Mouse (Mus musculus) forebrain, embryonic 12.5 days (tissue): Measurements from ENCODE around the gene Rbm46. TPM values are rescaled to one million over a fixed set of nuclear protein-coding genes. Genes with fewer than 3 reads are reported as not detected.

Source experiments
- ATAC-seq: fragments of 200-750 bp; cut with Nextera tagmentation; 2 replicates; pipeline ENCODE4 v1.8.0; 2017; ENCODE audit warnings: moderate TSS enrichment; ENCODE audit not compliant: low FRiP score
- H3K27ac ChIP-seq: fragments of 300-500 bp; sonication (generic); 2 replicates; pipeline ENCODE4 v1.5.1; 2016; ENCODE audit warnings: mild to moderate bottlenecking
- H3K27me3 ChIP-seq: fragments of 300-500 bp; sonication (generic); 2 replicates; pipeline ENCODE4 v1.6.1; 2016; ENCODE audit warnings: mild to moderate bottlenecking
- H3K36me3 ChIP-seq: fragments of 300-500 bp; sonication (generic); replicated peaks from 2 replicates; pipeline ENCODE4 v1.6.1; 2016; ENCODE audit warnings: mild to moderate bottlenecking
- H3K4me1 ChIP-seq: fragments of 300-500 bp; sonication (generic); 2 replicates; pipeline ENCODE4 v1.6.1; 2016
- H3K4me2 ChIP-seq: fragments of 300-500 bp; sonication (generic); 2 replicates; pipeline ENCODE4 v1.6.1; 2016; ENCODE audit warnings: mild to moderate bottlenecking, moderate library complexity
- H3K4me3 ChIP-seq: fragments of 300-500 bp; sonication (generic); replicated peaks from 2 replicates; pipeline ENCODE4 v1.5.1; 2016; ENCODE audit warnings: mild to moderate bottlenecking
- H3K9ac ChIP-seq: fragments of 300-500 bp; sonication (generic); 2 replicates; pipeline ENCODE4 v1.6.1; 2016; ENCODE audit warnings: mild to moderate bottlenecking
- H3K9me3 ChIP-seq: fragments of 300-500 bp; sonication (generic); 2 replicates; pipeline ENCODE4 v1.6.1; 2016
- WGBS: fragments of 180-500 bp; shearing (Covaris S2); methylation state at CpG from one replicate; pipeline ENCODE4 v1.1.7; 2016; 5-methylcytosine and 5-hydroxymethylcytosine counted together
- polyA plus RNA-seq: library from polyadenylated mRNA; unstranded; fragments of >200 nt; fragmentation: Nextera tagmentation; extraction: Ambion mirVana; gene quantifications from 2 replicates; pipeline ENCODE4 v1.2.1, GENCODE M21; 2016

Rbm46 gene
- polyA plus RNA-seq, 1 experiment from 2014 or later: 1.9 TPM

DNA sequence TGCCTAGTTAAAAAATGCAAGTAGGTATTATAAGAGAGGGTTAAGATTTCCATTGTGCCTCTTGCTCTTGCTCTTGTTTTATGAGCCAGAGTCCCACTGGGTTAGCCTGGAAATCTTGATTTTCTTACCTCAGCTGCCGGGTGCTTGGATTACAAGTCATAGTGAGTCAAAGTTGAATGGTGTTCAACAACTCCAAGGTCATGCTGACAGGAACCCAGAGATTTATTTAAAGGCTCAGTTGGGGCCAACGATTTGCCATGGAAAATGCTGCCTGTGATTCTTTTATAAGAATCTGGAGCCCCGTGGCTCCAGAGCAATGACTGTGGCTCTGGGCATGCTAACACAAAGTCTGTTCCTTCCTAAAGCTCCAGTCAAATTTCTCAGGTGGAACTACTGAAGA is 64.4 kb downstream of the Rbm46 start:
- no peak overlapping the region for H3K9ac ChIP-seq
- H3K36me3 ChIP-seq: no peaks in the 10 kb centered on the region
- no peaks in the 10 kb centered on the region for H3K27me3 ChIP-seq
- no peaks in the 10 kb centered on the region for H3K9me3 ChIP-seq
- H3K4me1 ChIP-seq: no peaks in the 10 kb centered on the region
- no peak overlapping the region for H3K4me2 ChIP-seq
- 80% methylated on average over 3 of the region's 3 CpGs for WGBS
- no peak overlapping the region for H3K4me3 ChIP-seq
- no peak for ATAC-seq
- no peak overlapping the region for H3K27ac ChIP-seq

DNA sequence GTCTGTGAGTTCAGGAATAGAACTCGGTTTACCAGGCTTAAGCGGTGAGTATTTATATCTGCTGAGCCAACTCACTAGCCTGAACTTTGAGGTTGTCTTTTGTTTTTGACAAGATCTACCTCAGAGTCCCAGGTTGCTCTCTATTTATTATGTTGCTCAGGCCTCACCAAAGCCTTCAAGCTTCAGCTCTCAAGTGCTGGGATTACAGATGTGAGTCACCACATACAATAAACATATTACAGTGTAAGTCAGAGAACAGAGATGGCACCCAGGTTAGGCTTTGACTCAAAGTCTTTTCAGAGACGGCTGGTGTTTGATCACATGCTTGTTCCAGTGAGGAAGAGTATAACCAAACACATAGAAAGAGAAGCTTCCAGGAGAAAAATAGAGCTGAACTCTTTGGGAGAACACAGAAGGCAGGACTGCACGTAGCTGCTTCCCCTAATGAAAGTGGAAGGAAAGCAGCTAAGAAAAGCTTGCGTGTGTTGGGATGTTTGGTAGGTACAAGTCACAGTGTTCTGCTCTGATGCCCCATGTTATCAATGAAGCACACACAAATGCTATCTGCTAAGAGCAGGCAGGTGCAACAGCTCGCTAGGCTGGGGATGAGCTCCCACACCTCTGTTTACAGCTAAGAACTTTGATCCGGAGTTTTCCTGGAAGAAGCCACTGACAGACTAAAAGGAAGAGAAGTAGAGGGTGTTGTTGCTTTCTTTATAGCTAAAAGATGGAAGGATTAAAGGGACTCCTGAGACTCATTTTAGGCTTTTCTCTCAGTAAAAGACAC is 65.8 kb downstream of the Rbm46 start:
- Histone ChIP-seq H3K9me3 (no peaks in the 10 kb centered on the region), H3K27ac (no peak overlapping the region), H3K9ac (no peak overlapping the region), H3K27me3 (no peaks in the 10 kb centered on the region), H3K4me3 (no peak overlapping the region), H3K36me3 (no peaks in the 10 kb centered on the region), H3K4me1 (no peaks in the 10 kb centered on the region), H3K4me2 (no peak overlapping the region)
- 89% methylated on average over 7 of the region's 7 CpGs for WGBS
- ATAC-seq: no peak

DNA sequence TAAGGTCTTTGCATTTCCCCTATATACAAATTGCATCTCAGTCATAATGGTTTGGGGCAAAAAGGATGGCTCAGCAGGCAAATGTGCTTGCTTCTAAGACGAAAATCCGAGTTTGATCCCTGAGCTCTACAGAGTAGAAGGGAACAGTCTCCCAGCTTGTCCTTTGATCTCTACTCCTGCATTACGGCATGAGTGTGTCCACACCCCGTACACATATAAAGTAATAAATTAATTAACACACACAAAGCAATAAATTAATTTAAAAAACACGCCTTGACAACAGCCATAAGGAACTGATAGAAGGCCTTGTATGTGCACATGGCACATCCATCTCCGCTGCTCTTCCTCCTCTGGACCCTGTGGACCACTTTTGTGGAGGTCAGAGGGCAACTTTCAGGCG is 66.5 kb downstream of the Rbm46 start:
- no peak overlapping the region for H3K9ac ChIP-seq
- no peaks in the 10 kb centered on the region for H3K9me3 ChIP-seq
- WGBS: 83% methylated on average over 7 of the region's 7 CpGs
- no peak overlapping the region for H3K27ac ChIP-seq
- H3K4me3 ChIP-seq: no peak overlapping the region
- no peak for ATAC-seq
- H3K4me1 ChIP-seq: no peaks in the 10 kb centered on the region
- H3K36me3 ChIP-seq: no peaks in the 10 kb centered on the region
- H3K4me2 ChIP-seq: no peak overlapping the region
- H3K27me3 ChIP-seq: no peaks in the 10 kb centered on the region

DNA sequence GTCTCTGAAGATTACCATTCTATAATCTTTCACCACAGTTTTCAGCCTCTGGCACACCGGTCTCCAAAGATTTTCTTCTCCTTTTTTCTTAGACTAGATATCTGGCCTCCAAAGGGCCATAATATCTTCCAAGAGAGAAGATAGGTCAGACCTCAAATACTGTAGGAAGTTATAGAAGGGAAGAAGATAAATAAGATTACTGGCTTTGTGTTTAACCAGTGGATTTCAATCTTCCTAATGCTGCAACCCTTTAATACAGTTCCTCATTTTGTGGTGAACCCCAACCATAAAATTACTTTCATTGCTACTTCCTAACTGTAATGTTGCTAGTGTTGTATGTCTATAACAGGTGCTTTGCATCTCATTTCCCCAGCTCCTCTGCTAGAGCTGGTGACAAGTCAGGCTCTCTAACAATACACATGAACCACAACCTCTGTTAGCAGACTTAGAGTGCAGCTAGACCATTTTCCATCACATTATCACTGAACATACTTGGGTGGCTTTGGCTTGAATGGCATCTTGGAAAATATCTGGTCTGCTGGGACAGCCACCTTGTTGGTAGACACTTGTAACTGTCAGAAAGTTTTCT is 67.9 kb downstream of the Rbm46 start:
- H3K9me3 ChIP-seq: no peaks in the 10 kb centered on the region
- no peaks in the 10 kb centered on the region for H3K4me1 ChIP-seq
- no peak overlapping the region for H3K4me3 ChIP-seq
- no peaks in the 10 kb centered on the region for H3K36me3 ChIP-seq
- WGBS: 100% methylated on average over 1 of the region's 1 CpGs
- no peak overlapping the region for H3K9ac ChIP-seq
- H3K27ac ChIP-seq: no peak overlapping the region
- H3K27me3 ChIP-seq: no peaks in the 10 kb centered on the region
- ATAC-seq: no peak
- no peak overlapping the region for H3K4me2 ChIP-seq

DNA sequence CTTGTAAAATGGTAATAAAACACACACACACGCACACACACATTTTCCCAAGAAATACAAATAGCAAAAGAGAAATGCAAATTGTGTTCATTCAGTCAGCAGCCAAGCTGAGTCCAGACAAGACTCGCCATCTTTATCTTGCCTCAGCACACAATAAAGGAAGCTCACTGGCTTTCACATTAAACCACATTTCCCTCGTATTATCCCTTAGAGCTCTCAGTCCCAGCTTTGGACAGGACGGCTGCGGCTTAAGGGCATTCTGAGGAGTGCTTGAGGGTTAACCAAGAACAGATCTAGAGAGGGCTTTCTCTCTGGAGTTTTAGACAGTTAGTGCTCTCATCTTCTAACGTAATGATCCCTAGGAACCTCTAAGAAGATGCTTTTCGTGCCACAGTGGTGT is 71.0 kb downstream of the Rbm46 start:
- 77% methylated on average over 7 of the region's 7 CpGs for WGBS
- no peak overlapping the region for H3K4me2 ChIP-seq
- H3K9ac ChIP-seq: no peak overlapping the region
- no peak overlapping the region for H3K27ac ChIP-seq
- H3K9me3 ChIP-seq: no peaks in the 10 kb centered on the region
- no peak for ATAC-seq
- H3K4me1 ChIP-seq: no peaks in the 10 kb centered on the region
- H3K4me3 ChIP-seq: no peak overlapping the region
- no peaks in the 10 kb centered on the region for H3K27me3 ChIP-seq
- no peaks in the 10 kb centered on the region for H3K36me3 ChIP-seq

DNA sequence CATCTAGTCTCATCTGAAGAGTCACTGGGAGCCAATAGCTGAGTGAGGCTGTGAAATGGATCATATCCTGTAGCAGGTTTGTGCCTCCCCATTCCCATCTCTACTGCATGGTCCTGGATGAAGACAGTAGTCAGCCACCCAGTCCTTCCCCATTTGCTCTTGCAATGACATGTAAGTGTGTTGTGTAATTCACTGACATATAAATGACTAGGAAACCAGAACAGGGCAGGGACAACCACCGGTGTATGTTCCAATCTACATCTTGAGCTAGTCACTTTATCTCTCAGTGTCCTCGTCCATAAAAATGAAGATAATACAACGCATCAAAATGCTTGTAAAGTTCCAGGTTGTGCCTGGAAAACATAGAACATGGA is 75.8 kb downstream of the Rbm46 start:
- no peaks in the 10 kb centered on the region for H3K9me3 ChIP-seq
- no peaks in the 10 kb centered on the region for H3K36me3 ChIP-seq
- 92% methylated on average over 3 of the region's 3 CpGs for WGBS
- no peak overlapping the region for H3K27ac ChIP-seq
- no peak overlapping the region for H3K9ac ChIP-seq
- H3K4me1 ChIP-seq: no peaks in the 10 kb centered on the region
- ATAC-seq: no peak
- H3K4me3 ChIP-seq: no peak overlapping the region
- no peak overlapping the region for H3K4me2 ChIP-seq
- H3K27me3 ChIP-seq: no peaks in the 10 kb centered on the region

DNA sequence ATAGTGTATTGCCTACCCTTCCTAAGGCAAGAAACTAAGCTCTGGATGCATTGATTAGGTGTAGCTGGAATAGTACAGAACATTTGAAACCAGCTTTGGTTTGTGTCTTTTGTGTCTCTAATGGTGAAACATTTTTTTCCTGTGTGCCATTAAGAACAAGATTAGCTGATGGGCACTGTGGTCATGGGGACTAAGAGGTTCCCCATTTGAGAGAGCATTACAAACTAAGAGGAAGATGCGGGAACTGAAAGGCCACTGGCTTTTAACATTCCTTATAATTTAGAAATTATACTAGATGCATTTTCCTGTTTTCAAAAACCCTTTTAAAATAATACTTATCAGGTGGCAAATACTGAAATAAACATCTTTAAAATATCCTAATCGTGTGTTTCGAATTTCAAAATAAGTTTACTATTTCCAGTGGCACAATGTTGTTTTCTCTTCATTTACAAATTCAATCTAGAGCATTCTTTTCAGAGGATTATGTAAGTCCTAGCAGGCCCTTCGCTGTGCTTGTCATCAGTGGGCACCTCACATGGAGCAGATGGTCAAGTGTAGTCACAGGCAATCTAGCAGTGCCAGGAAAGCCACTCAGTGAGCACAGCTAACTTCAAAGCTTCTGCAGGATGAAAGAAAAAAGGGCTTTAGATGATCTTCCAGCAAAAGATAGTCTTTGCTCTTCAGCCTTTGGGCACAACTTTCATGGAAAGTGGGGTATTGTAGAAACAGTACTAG is 76.4 kb downstream of the Rbm46 start:
- Histone ChIP-seq H3K9me3 (no peaks in the 10 kb centered on the region), H3K36me3 (no peaks in the 10 kb centered on the region), H3K4me1 (no peaks in the 10 kb centered on the region), H3K9ac (no peak overlapping the region), H3K4me3 (no peak overlapping the region), H3K27me3 (no peaks in the 10 kb centered on the region), H3K27ac (no peak overlapping the region), H3K4me2 (no peak overlapping the region)
- ATAC-seq: no peak
- 91% methylated on average over 4 of the region's 4 CpGs for WGBS

DNA sequence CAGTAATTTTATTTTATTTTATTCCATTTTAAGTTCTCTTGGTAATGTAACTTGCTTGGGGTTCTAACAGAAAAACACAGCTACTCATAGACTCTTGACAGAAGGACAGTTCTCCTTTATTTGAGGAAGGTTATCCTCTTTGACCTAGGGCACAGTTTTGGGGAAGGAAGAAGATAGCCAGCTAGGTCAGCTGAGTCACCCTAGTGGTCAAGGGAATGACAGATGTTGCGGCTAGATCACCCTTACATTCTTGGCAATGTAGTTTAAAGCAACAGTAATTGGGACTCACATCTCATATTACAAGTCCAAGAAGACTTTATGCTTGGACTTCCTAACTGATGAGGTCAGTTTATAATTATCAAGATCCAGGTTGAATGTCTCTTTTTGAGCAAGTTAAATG is 82.6 kb downstream of the Rbm46 start:
- WGBS: 81% methylated on average over 1 of the region's 1 CpGs
- Histone ChIP-seq H3K4me3 (no peak overlapping the region), H3K9me3 (no peaks in the 10 kb centered on the region)

DNA sequence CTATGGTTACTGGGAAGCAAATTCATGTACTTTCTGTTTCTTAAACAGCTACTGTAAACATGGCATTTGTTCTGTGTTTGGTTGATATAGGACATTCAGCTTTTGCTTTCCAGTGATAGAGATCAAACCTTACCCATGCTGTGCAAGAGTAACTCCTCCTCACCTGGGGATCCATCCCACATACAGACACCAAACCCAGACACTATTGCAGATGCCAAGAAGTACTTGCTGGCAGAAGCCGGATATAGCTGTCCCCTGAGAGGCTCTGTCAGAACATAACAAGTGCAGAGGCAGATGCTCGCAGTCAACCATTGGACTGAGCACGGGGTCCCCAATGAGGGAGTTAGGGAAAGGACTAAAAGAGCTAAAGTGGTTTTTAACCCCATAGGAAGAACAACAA is 84.6 kb downstream of the Rbm46 start:
- 92% methylated on average over 3 of the region's 3 CpGs for WGBS
- ATAC-seq: no peak

More for the DNA sequence above, 82.6 kb downstream of the Rbm46 start:
- Histone ChIP-seq H3K27me3 (no peaks in the 10 kb centered on the region), H3K27ac (no peak overlapping the region), H3K4me2 (no peak overlapping the region), H3K9ac (no peak overlapping the region), H3K4me1 (no peaks in the 10 kb centered on the region), H3K36me3 (no peaks in the 10 kb centered on the region)
- no peak for ATAC-seq

More for the DNA sequence above, 84.6 kb downstream of the Rbm46 start:
- Histone ChIP-seq H3K27ac (no peak overlapping the region), H3K4me1 (no peaks in the 10 kb centered on the region), H3K36me3 (no peaks in the 10 kb centered on the region), H3K4me2 (no peak overlapping the region), H3K9me3 (no peaks in the 10 kb centered on the region), H3K9ac (no peak overlapping the region), H3K4me3 (no peak overlapping the region), H3K27me3 (no peaks in the 10 kb centered on the region)

Other genes starting within 250 kb of the Rbm46 start
- gene Lrat, start 27.5 kb upstream of the Rbm46 start, polyA plus RNA-seq: not detected in 2 replicates
- gene Fgg, start 131.2 kb upstream of the Rbm46 start, polyA plus RNA-seq: not detected in 2 replicates
- not detected in 2 replicates for gene Fga, start 149.6 kb upstream of the Rbm46 start, polyA plus RNA-seq
- gene Fgb, start 173.4 kb upstream of the Rbm46 start, polyA plus RNA-seq: not detected in 2 replicates
- 115 and 118 TPM in 2 replicates for gene Plrg1, start 179.0 kb upstream of the Rbm46 start, polyA plus RNA-seq